Mouse (Mus musculus) kidney, embryonic 14.5 days (tissue): ENCODE results near the gene Adh7. TPM values are rescaled to one million over a fixed set of nuclear protein-coding genes. Genes with fewer than 3 reads are reported as not detected.

Source experiments
- ATAC-seq: fragments of 200-750 bp; cut with Nextera tagmentation; 2 replicates; pipeline ENCODE4 v1.8.0; 2017; ENCODE audit warnings: moderate number of reproducible peaks, mild to moderate bottlenecking, moderate TSS enrichment, moderate library complexity; ENCODE audit not compliant: low FRiP score, low TSS enrichment
- H3K27ac ChIP-seq: fragments of 300-500 bp; sonication (generic); 2 replicates; pipeline ENCODE4 v1.5.1; 2014; ENCODE audit warnings: low read depth, mild to moderate bottlenecking, low read length, moderate library complexity, mixed read lengths
- H3K27me3 ChIP-seq: fragments of 300-500 bp; sonication (generic); 2 replicates; pipeline ENCODE4 v1.6.1; 2014; ENCODE audit warnings: mild to moderate bottlenecking, low read length; ENCODE audit not compliant: control insufficient read depth, insufficient read depth
- H3K36me3 ChIP-seq: fragments of 300-500 bp; sonication (generic); 2 replicates; pipeline ENCODE4 v1.6.1; 2014; ENCODE audit warnings: low read length, mixed read lengths; ENCODE audit not compliant: control insufficient read depth, insufficient read depth
- H3K4me1 ChIP-seq: fragments of 300-500 bp; sonication (generic); 2 replicates; pipeline ENCODE4 v1.6.1; 2014; ENCODE audit warnings: low read length, mixed read lengths; ENCODE audit not compliant: control insufficient read depth, insufficient read depth
- H3K4me2 ChIP-seq: fragments of 300-500 bp; sonication (generic); replicated peaks from 2 replicates; pipeline ENCODE4 v1.6.1; 2014; ENCODE audit warnings: low read depth, mild to moderate bottlenecking, low read length
- H3K4me3 ChIP-seq: fragments of 300-500 bp; sonication (generic); 2 replicates; pipeline ENCODE4 v1.5.1; 2014; ENCODE audit warnings: mild to moderate bottlenecking, low read length
- H3K9ac ChIP-seq: fragments of 300-500 bp; sonication (generic); 2 replicates; pipeline ENCODE4 v1.6.1; 2014; ENCODE audit warnings: low read depth, mild to moderate bottlenecking, low read length, moderate library complexity
- H3K9me3 ChIP-seq: fragments of 300-500 bp; sonication (generic); 2 replicates; pipeline ENCODE4 v1.6.1; 2016; ENCODE audit warnings: low read length; ENCODE audit not compliant: control insufficient read depth
- WGBS: fragments of 180-500 bp; shearing (Covaris S2); extraction: QIAGEN DNeasy Blood & Tissue Kit; methylation state at CpG from one replicate; pipeline ENCODE4 v1.1.7; 2014; 5-methylcytosine and 5-hydroxymethylcytosine counted together
- polyA plus RNA-seq: library from polyadenylated mRNA; unstranded; fragments of >200 nt; fragmentation: Nextera tagmentation; extraction: Ambion mirVana; gene quantifications from 2 replicates; pipeline ENCODE4 v1.2.1, GENCODE M21; 2014

Gene Adh7
- polyA plus RNA-seq, 1 experiment from 2014 or later = 0.46 TPM

DNA sequence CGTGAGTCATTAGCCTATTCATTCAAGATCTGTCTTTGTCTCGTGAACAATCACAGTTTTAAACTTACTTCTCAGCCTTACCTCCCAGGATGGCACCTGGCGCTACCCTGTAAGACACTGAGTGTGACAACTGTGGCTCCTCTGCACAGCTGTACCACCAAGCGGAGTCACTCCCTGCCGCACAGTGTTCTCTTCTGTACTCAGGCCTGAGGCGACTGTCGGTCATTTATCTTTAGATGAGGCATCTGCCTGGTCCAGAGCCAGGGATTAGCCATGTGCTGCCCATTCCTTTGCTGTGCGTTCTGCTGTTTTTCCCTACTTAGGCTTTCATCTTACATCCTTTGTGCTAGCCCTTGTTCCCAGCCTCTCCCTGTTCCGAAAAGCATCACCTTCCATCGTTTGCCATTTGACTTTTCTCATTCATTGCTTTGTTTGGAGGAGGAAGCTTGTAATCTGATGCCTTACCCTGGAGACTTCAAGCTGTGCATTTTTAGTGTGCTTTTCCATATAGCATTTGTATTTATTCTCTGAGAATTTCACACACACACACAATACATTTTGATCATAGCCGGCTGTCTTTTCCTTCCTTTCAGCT is 2.1 kb upstream of the Adh7 start:
- Histone ChIP-seq H3K9ac (no peak overlapping the region), H3K4me1 (no peaks in the 10 kb centered on the region), H3K36me3 (no peaks in the 10 kb centered on the region), H3K27me3 (no peaks in the 10 kb centered on the region), H3K27ac (no peak overlapping the region), H3K9me3 (no peaks in the 10 kb centered on the region), H3K4me3 (no peak overlapping the region), H3K4me2 (no peak overlapping the region)
- ATAC-seq = no peak
- 55% methylated on average over 11 of the region's 11 CpGs for WGBS

DNA sequence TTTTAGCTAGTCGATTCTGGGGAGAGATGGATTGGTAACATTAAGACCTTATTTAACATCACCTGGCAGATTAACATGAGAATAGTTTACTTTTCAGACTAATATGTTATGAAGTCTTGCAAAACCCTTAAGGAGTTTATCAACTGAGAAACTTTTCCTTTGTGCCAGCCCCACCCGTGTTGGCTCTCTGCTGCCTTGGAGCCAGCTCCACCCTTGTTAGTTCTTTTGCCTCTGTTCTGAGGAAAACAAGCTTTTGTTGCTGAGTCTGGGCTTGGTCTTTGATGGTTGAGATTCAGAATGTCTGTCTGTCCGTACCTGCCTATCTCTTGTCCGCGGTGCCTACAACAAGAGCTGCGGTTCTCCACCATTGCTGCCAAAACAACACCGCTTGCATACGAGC is 1.5 kb upstream of the Adh7 start:
- Histone ChIP-seq H3K27ac (no peak overlapping the region), H3K36me3 (no peaks in the 10 kb centered on the region), H3K4me1 (no peaks in the 10 kb centered on the region), H3K27me3 (no peaks in the 10 kb centered on the region), H3K9ac (no peak overlapping the region), H3K4me3 (no peak overlapping the region), H3K9me3 (no peaks in the 10 kb centered on the region), H3K4me2 (no peak overlapping the region)
- ATAC-seq = no peak
- 87% methylated on average over 8 of the region's 8 CpGs for WGBS

DNA sequence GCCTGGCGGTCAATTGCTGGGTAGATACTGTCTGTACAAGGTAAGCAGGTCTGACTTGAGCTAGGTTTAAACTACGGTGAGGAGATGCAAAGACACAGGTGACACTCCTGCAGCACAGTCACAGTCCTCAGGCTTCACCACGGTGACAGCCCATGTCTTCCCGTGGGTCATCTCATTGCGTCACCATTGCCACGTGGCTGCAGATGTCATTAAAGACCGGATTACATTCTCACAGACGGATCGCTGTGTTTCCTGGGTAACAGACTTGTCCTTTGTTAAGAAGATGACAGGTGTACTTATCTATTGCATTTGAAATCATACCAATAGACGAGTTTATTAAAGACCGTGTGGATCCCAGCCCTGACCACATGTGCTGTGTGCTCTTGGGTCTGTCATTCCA is 3.6 kb downstream of the Adh7 start:
- no peaks in the 10 kb centered on the region for H3K4me1 ChIP-seq
- no peak overlapping the region for H3K9ac ChIP-seq
- no peaks in the 10 kb centered on the region for H3K9me3 ChIP-seq
- no peak for ATAC-seq
- H3K27me3 ChIP-seq = no peaks in the 10 kb centered on the region
- no peak overlapping the region for H3K27ac ChIP-seq
- no peak overlapping the region for H3K4me2 ChIP-seq
- 87% methylated on average over 11 of the region's 11 CpGs for WGBS
- no peaks in the 10 kb centered on the region for H3K36me3 ChIP-seq
- no peak overlapping the region for H3K4me3 ChIP-seq

DNA sequence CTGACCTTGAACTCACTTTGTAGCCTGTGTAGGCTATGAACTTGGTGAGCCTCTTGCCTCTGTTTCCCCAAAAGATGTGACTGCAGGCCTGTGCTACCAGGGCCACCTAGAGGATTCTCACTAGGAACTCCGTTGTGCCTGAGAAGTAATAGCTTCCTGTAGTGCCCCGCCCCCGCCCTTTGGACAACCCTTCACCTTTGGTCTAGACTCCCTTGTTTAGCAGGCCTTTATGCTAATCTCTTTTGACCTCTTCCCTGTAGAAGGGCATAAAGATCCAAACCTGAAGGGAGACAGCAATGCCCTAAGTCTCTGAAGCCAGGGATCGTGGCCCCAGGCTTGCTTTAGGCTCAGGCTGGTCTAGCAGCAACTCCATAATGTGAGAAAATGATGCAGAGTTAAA is 5.0 kb downstream of the Adh7 start:
- WGBS = 66% methylated on average over 4 of the region's 4 CpGs

DNA sequence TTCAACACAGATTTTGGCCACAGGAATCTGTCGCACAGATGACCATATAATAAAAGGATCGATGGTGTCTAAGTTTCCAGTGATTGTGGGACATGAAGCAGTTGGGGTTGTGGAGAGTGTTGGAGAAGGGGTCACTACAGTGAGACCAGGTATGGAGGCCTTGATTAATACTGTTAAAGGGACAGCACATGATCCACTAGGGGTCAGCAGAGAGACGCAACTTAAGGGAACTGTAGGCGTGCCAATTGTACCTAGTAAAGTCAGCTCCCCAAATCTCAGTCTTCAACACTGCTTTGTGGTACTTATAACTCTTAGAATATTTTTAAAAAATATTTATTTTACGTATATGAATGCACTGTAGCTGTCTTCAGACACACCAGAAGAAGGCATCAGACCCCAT is 5.4 kb downstream of the Adh7 start:
- 65% methylated on average over 5 of the region's 5 CpGs for WGBS
- Histone ChIP-seq H3K4me3 (no peak overlapping the region), H3K27me3 (no peaks in the 10 kb centered on the region), H3K4me2 (no peak overlapping the region), H3K4me1 (no peaks in the 10 kb centered on the region), H3K36me3 (no peaks in the 10 kb centered on the region), H3K9me3 (no peaks in the 10 kb centered on the region), H3K27ac (no peak overlapping the region), H3K9ac (no peak overlapping the region)
- ATAC-seq = peak; percentile 91; the same call in 1 of the 2 replicates

More for the DNA sequence above, 5.0 kb downstream of the Adh7 start:
- H3K27ac ChIP-seq = no peak overlapping the region
- H3K4me1 ChIP-seq = no peaks in the 10 kb centered on the region
- ATAC-seq = no peak; the same call in 1 of the 2 replicates
- H3K36me3 ChIP-seq = no peaks in the 10 kb centered on the region
- H3K9me3 ChIP-seq = no peaks in the 10 kb centered on the region
- no peak overlapping the region for H3K4me3 ChIP-seq
- H3K27me3 ChIP-seq = no peaks in the 10 kb centered on the region
- no peak overlapping the region for H3K9ac ChIP-seq
- H3K4me2 ChIP-seq = no peak overlapping the region

DNA sequence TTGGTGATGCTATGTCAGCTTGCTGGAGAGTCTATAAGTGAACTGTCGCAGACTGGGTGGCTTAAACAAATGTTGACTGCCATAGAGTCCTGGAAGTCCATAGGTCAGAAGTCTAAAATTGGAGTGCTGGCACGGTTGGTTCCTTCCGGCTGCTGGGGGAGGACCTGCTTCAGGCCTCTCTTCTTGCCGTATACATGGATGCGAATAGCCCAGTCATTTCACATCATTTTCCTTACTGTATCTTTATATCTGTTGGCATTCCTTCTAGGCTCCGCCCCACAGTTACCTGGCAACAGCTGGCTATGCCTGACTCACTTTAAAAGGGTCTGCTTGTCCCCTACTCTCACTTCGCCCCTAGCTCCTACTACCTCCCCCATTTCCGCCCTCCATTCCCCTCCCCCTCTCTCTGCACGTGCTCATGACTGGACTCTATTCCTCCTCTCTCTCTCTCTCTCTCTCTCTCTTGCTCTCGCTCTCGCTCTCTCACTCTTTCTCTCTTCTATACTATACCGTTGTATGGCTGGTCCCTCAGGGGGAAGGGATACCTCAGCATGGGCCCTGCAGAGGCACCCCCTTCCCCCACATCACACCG is 6.9 kb downstream of the Adh7 start:
- H3K9ac ChIP-seq = no peak overlapping the region
- no peak overlapping the region for H3K27ac ChIP-seq
- no peak overlapping the region for H3K4me3 ChIP-seq
- H3K9me3 ChIP-seq = no peaks in the 10 kb centered on the region
- H3K36me3 ChIP-seq = no peaks in the 10 kb centered on the region
- H3K4me1 ChIP-seq = no peaks in the 10 kb centered on the region
- no peaks in the 10 kb centered on the region for H3K27me3 ChIP-seq
- no peak for ATAC-seq
- H3K4me2 ChIP-seq = no peak overlapping the region
- 88% methylated on average over 13 of the region's 13 CpGs for WGBS

DNA sequence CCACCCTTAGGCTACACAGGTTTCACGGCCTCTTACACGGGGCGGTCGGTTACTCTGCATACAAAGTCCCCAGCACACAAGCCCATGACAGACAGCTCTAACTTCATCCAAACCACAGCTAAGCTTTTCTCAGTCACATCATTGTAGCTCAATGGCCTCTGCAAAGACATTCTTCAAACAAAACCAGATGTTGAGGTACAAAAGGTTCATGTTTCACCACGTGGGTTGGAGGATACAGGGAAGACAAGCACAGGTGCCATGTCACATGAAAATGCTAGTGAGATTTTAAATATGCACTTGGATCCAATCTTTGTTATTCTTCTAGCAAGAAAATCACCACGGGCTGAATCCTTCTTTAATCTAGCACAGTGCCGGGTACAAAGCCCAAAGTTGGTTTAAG is 7.8 kb downstream of the Adh7 start:
- no peak for ATAC-seq
- Histone ChIP-seq H3K4me1 (no peaks in the 10 kb centered on the region), H3K36me3 (no peaks in the 10 kb centered on the region), H3K9me3 (no peaks in the 10 kb centered on the region), H3K27ac (no peak overlapping the region), H3K4me2 (no peak overlapping the region), H3K27me3 (no peaks in the 10 kb centered on the region), H3K9ac (no peak overlapping the region), H3K4me3 (no peak overlapping the region)
- 77% methylated on average over 7 of the region's 7 CpGs for WGBS

DNA sequence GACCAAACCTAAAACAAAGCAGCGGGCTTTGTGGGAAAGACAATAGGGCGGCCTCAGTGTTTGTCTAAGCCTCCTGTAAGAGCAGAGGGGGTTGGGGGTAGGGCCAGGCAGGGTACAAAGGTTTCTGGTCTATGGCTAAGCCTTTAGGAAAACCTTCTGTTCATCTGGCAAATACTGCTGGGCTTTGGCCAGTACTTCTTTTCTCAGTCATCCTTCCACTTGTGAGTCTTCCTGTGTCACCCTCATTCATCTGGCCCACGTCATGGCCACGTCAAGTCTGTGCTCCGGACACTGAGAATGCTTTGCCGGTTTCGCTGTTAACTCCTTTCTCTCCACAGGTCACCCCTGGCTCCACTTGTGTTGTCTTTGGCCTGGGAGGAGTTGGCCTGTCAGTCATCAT is 8.3 kb downstream of the Adh7 start:
- Histone ChIP-seq H3K9me3 (no peaks in the 10 kb centered on the region), H3K27me3 (no peaks in the 10 kb centered on the region), H3K27ac (no peak overlapping the region), H3K4me3 (no peak overlapping the region), H3K4me2 (no peak overlapping the region), H3K36me3 (no peaks in the 10 kb centered on the region), H3K9ac (no peak overlapping the region), H3K4me1 (no peaks in the 10 kb centered on the region)
- ATAC-seq = no peak
- 49% methylated on average over 7 of the region's 7 CpGs for WGBS

DNA sequence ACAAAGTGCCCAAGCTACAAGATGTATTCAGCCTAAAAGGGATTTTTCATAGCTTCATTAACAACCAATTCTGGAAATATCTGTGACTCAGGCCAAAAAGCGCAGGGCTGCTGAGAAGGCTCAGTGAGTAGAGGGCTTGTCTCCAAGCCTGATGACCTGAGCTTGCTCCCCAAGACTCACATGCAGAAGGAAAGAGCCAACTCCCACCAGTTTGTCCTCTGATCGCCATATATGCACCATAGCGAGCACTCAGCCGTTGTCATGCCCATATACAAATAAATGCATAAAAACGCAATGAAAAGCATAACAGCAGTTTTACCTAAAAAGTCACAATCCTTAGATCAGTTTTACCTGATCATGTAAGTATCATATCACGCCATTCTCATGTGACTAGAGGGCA is 8.9 kb downstream of the Adh7 start:
- no peak for ATAC-seq
- H3K36me3 ChIP-seq = no peaks in the 10 kb centered on the region
- WGBS = 96% methylated on average over 6 of the region's 6 CpGs
- no peak overlapping the region for H3K4me2 ChIP-seq
- no peaks in the 10 kb centered on the region for H3K4me1 ChIP-seq
- no peak overlapping the region for H3K4me3 ChIP-seq
- no peak overlapping the region for H3K27ac ChIP-seq
- H3K9ac ChIP-seq = no peak overlapping the region
- no peaks in the 10 kb centered on the region for H3K27me3 ChIP-seq
- H3K9me3 ChIP-seq = no peaks in the 10 kb centered on the region
